Mouse (Mus musculus): ENCODE results near the gene Gli1. TPM values are rescaled to one million over a fixed set of nuclear protein-coding genes. Genes with fewer than 3 reads are reported as not detected.

Gli1 gene
- polyA plus RNA-seq, 1 experiment from 2014 or later = 1.2 TPM

GRCm38 (mm10) chr10:127292987-127293538 is 48.7 kb downstream of the Gli1 start:
- Histone ChIP-seq H3K4me2 (ENCODE audit: low read length) (no peak overlapping the region), H3K9ac (replicated peaks; ENCODE audit: low read length) (no peak overlapping the region), H3K27me3 (ENCODE audit: control insufficient read depth, insufficient read depth, low read length) (no peaks in the 10 kb centered on the region), H3K27ac (replicated peaks; ENCODE audit: low read depth, low read length) (no peak overlapping the region), H3K4me1 (ENCODE audit: control insufficient read depth, insufficient read depth, low read length) (peaks cover 20% of the 10 kb centered on the region), H3K36me3 (ENCODE audit: control insufficient read depth, insufficient read depth, low read length) (peaks cover 50% of the 10 kb centered on the region), H3K4me3 (replicated peaks; ENCODE audit: low read depth, low read length) (no peak overlapping the region), H3K9me3 (ENCODE audit: control insufficient read depth, low read length) (no peaks in the 10 kb centered on the region)
- ATAC-seq (ENCODE audit: low FRiP score, low TSS enrichment) (no peak), DNase-seq (no peak)
- WGBS = 90% methylated on average over 6 of the region's 6 CpGs

GRCm38 (mm10) chr10:127291881-127292638 is 49.7 kb downstream of the Gli1 start:
- Histone ChIP-seq H3K9me3 (ENCODE audit: control insufficient read depth, low read length) (no peaks in the 10 kb centered on the region), H3K4me2 (ENCODE audit: low read length) (peak overlapping the region; percentile 61), H3K27me3 (ENCODE audit: control insufficient read depth, insufficient read depth, low read length) (no peaks in the 10 kb centered on the region), H3K27ac (replicated peaks; ENCODE audit: low read depth, low read length) (0 out of 2 replicates have a peak overlapping the region, but pooled peaks have one; percentile 95), H3K4me3 (replicated peaks; ENCODE audit: low read depth, low read length) (peak overlapping the region; percentile 60), H3K9ac (replicated peaks; ENCODE audit: low read length) (peak overlapping the region; percentile 63; the same call in 1 of the 2 replicates), H3K36me3 (ENCODE audit: control insufficient read depth, insufficient read depth, low read length) (peaks cover 40% of the 10 kb centered on the region), H3K4me1 (ENCODE audit: control insufficient read depth, insufficient read depth, low read length) (peaks cover 29% of the 10 kb centered on the region)
- DNase-seq (no peak), ATAC-seq (ENCODE audit: low FRiP score, low TSS enrichment) (no peak)
- 50% methylated on average over 5 of the region's 5 CpGs for WGBS

- peaks cover 41% of the 10 kb centered on the region for H3K36me3 ChIP-seq (ENCODE audit: control insufficient read depth, insufficient read depth, low read length)
- WGBS = 1% methylated on average over 19 of the region's 19 CpGs
- DNase-seq (peak; percentile 68), ATAC-seq (ENCODE audit: low FRiP score, low TSS enrichment) (peak; percentile 60)
- peak overlapping the region; percentile 95 for H3K27ac ChIP-seq (replicated peaks; ENCODE audit: low read depth, low read length)
- peaks cover 38% of the 10 kb centered on the region for H3K4me1 ChIP-seq (ENCODE audit: control insufficient read depth, insufficient read depth, low read length)
- no peaks in the 10 kb centered on the region for H3K9me3 ChIP-seq (ENCODE audit: control insufficient read depth, low read length)
- H3K4me3 ChIP-seq (replicated peaks; ENCODE audit: low read depth, low read length) = peak overlapping the region; percentile 60
- H3K27me3 ChIP-seq (ENCODE audit: control insufficient read depth, insufficient read depth, low read length) = no peaks in the 10 kb centered on the region
- peak overlapping the region; percentile 63 for H3K9ac ChIP-seq (replicated peaks; ENCODE audit: low read length)
- peak overlapping the region; percentile 61 for H3K4me2 ChIP-seq (ENCODE audit: low read length)
These were observed 50.6 kb downstream of the Gli1 start for GRCm38 (mm10) chr10:127290930-127291880.

- WGBS = under 1% methylated on average over 46 of the region's 47 CpGs
- H3K4me1 ChIP-seq (ENCODE audit: control insufficient read depth, insufficient read depth, low read length) = peaks cover 43% of the 10 kb centered on the region
These were observed 51.4 kb downstream of the Gli1 start for GRCm38 (mm10) chr10:127290307-127290929.

GRCm38 (mm10) chr10:127289573-127290191 is 52.1 kb downstream of the Gli1 start:
- ATAC-seq (ENCODE audit: low FRiP score, low TSS enrichment) = no peak
- Histone ChIP-seq H3K4me3 (replicated peaks; ENCODE audit: low read depth, low read length) (peak overlapping the region; percentile 60), H3K27ac (replicated peaks; ENCODE audit: low read depth, low read length) (peak overlapping the region; percentile 95), H3K27me3 (ENCODE audit: control insufficient read depth, insufficient read depth, low read length) (no peaks in the 10 kb centered on the region), H3K4me1 (ENCODE audit: control insufficient read depth, insufficient read depth, low read length) (peaks cover 43% of the 10 kb centered on the region), H3K36me3 (ENCODE audit: control insufficient read depth, insufficient read depth, low read length) (peaks cover 41% of the 10 kb centered on the region), H3K4me2 (ENCODE audit: low read length) (peak overlapping the region; percentile 61), H3K9me3 (ENCODE audit: control insufficient read depth, low read length) (no peaks in the 10 kb centered on the region), H3K9ac (replicated peaks; ENCODE audit: low read length) (peak overlapping the region; percentile 78)
- peak; percentile 51 for DNase-seq
- 3% methylated on average over 15 of the region's 15 CpGs for WGBS

More at GRCm38 (mm10) chr10:127290307-127290929, 51.4 kb downstream of the Gli1 start:
- ATAC-seq (ENCODE audit: low FRiP score, low TSS enrichment) = peak; percentile 92
- Histone ChIP-seq H3K9me3 (ENCODE audit: control insufficient read depth, low read length) (no peaks in the 10 kb centered on the region), H3K36me3 (ENCODE audit: control insufficient read depth, insufficient read depth, low read length) (peaks cover 41% of the 10 kb centered on the region), H3K9ac (replicated peaks; ENCODE audit: low read length) (peak overlapping the region; percentile 63), H3K4me3 (replicated peaks; ENCODE audit: low read depth, low read length) (peak overlapping the region; percentile 60), H3K27me3 (ENCODE audit: control insufficient read depth, insufficient read depth, low read length) (no peaks in the 10 kb centered on the region), H3K27ac (replicated peaks; ENCODE audit: low read depth, low read length) (peak overlapping the region; percentile 95), H3K4me2 (ENCODE audit: low read length) (peak overlapping the region; percentile 61)
- DNase-seq = peak; percentile 100

GRCm38 (mm10) chr10:127288800-127289572 is 52.8 kb downstream of the Gli1 start, which contains the start of gene Mbd6:
TSS of gene Mbd6 (minus strand) at chr10:127289018.
- peaks cover 43% of the 10 kb centered on the region for H3K4me1 ChIP-seq (ENCODE audit: control insufficient read depth, insufficient read depth, low read length)
- H3K9me3 ChIP-seq (ENCODE audit: control insufficient read depth, low read length) = no peaks in the 10 kb centered on the region
- under 1% methylated on average over 52 of the region's 65 CpGs for WGBS

GRCm38 (mm10) chr10:127288328-127288799 is 53.4 kb downstream of the Gli1 start:
- Histone ChIP-seq H3K4me1 (ENCODE audit: control insufficient read depth, insufficient read depth, low read length) (peaks cover 43% of the 10 kb centered on the region), H3K4me3 (replicated peaks; ENCODE audit: low read depth, low read length) (peak overlapping the region; percentile 60), H3K4me2 (ENCODE audit: low read length) (peak overlapping the region; percentile 61), H3K9me3 (ENCODE audit: control insufficient read depth, low read length) (no peaks in the 10 kb centered on the region), H3K9ac (replicated peaks; ENCODE audit: low read length) (peak overlapping the region; percentile 78), H3K27ac (replicated peaks; ENCODE audit: low read depth, low read length) (peak overlapping the region; percentile 95), H3K27me3 (ENCODE audit: control insufficient read depth, insufficient read depth, low read length) (no peaks in the 10 kb centered on the region), H3K36me3 (ENCODE audit: control insufficient read depth, insufficient read depth, low read length) (peaks cover 42% of the 10 kb centered on the region)
- DNase-seq (peak; percentile 66), ATAC-seq (ENCODE audit: low FRiP score, low TSS enrichment) (peak; percentile 12; the same call in 1 of the 2 replicates)
- under 1% methylated on average over 27 of the region's 28 CpGs for WGBS

More at GRCm38 (mm10) chr10:127288800-127289572, 52.8 kb downstream of the Gli1 start, which contains the start of gene Mbd6:
- Histone ChIP-seq H3K36me3 (ENCODE audit: control insufficient read depth, insufficient read depth, low read length) (peaks cover 41% of the 10 kb centered on the region), H3K27ac (replicated peaks; ENCODE audit: low read depth, low read length) (peak within 1 kb of the TSS; percentile 95), H3K27me3 (ENCODE audit: control insufficient read depth, insufficient read depth, low read length) (no peaks in the 10 kb centered on the region), H3K4me2 (ENCODE audit: low read length) (peak within 1 kb of the TSS; percentile 61), H3K9ac (replicated peaks; ENCODE audit: low read length) (peak within 1 kb of the TSS; percentile 78), H3K4me3 (replicated peaks; ENCODE audit: low read depth, low read length) (peak within 1 kb of the TSS; percentile 60)
- DNase-seq (peak; percentile 93), ATAC-seq (ENCODE audit: low FRiP score, low TSS enrichment) (peak; percentile 15)
